14 mouse cellular contexts compared by ENCODE assay signal in the genomic region with DNA sequence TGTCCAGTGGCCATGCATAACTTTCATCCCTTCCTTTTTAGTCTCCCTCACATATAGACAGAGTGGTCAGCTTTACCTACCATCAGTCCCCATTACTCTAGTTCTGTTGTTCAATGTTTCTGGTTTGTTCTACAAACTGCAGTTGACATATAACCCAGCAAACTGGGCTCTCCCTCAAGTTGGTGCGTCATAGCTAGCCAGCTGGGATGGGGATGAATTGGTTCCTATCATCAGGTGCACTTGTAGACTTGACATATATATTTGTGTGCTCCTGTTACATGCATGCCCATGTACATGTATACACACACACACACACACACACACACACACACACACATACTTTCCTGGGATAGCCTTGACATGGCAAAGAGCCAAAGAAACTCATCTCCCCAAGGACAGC.
"Had no signal": no experiment of that assay in that cellular context is flagged by ENCODE, and none has a peak within 500 bp of the region (broad histone marks: within the 10 kb centered on the region; RNA-seq: fewer than 3 reads in every experiment).

No protein-coding gene starts in this region.

- H3K9me3 ChIP-seq: limb, embryonic 15.5 days; liver, embryonic 12.5 days; midbrain, embryonic 10.5 days; neural tube, embryonic 15.5 days had no signal

- DNase-seq: kidney, adult 8-10 months; kidney, postnatal 25 days; lung, embryonic 14.5 days; lung, postnatal 10 days; lung, postnatal 4 days; midbrain, embryonic 14.5 days; right cerebral cortex, adult 18-20 months; right cerebral cortex, postnatal 25 days had no signal

- H3K9ac ChIP-seq: limb, embryonic 15.5 days; liver, embryonic 12.5 days; lung, embryonic 14.5 days; neural tube, embryonic 15.5 days had no signal

- H3K4me1 ChIP-seq: liver, embryonic 12.5 days; midbrain, embryonic 10.5 days; neural tube, embryonic 15.5 days had no signal

- H3K4me3 ChIP-seq: left cerebral cortex, adult 2 months; limb, embryonic 15.5 days; liver, embryonic 12.5 days; midbrain, embryonic 10.5 days; myocyte; neural tube, embryonic 15.5 days had no signal

- ATAC-seq: liver, embryonic 12.5 days had no signal

- H3K36me3 ChIP-seq: limb, embryonic 15.5 days; liver, embryonic 12.5 days; midbrain, embryonic 10.5 days; neural tube, embryonic 15.5 days had no signal

- H3K27ac ChIP-seq: left cerebral cortex, adult 2 months; limb, embryonic 15.5 days; liver, embryonic 12.5 days; midbrain, embryonic 10.5 days; neural tube, embryonic 15.5 days had no signal

- H3K27me3 ChIP-seq: limb, embryonic 15.5 days; liver, embryonic 12.5 days; neural tube, embryonic 15.5 days had no signal

- H3K4me2 ChIP-seq: limb, embryonic 15.5 days; liver, embryonic 12.5 days; lung, embryonic 14.5 days; neural tube, embryonic 15.5 days had no signal
